Mouse (Mus musculus): ENCODE results near the gene Olfr694.
"Not testable (repeated sequence)": the region's sequence is repeated elsewhere in the genome, so short reads cannot be mapped to it uniquely, and the experiment has no call there.

The Olfr694 gene

GRCm38 (mm10) chr7:106691714-106692113 is at the start of gene Olfr694:
TSS of gene Olfr694 (minus strand) at chr7:106691814.
- no peak for DNase-seq (ENCODE audit: low read depth)

- no peak for DNase-seq (ENCODE audit: low read depth)
Measured at GRCm38 (mm10) chr7:106737028-106737427, 45.4 kb upstream of the Olfr694 start.

- no peak for DNase-seq (ENCODE audit: low read depth)
Measured at GRCm38 (mm10) chr7:106733717-106734116, 42.1 kb upstream of the Olfr694 start.

GRCm38 (mm10) chr7:106725654-106726053 is 34.0 kb upstream of the Olfr694 start:
- not testable (repeated sequence) for DNase-seq (ENCODE audit: low read depth)

- DNase-seq (ENCODE audit: low read depth): no peak
Measured at GRCm38 (mm10) chr7:106716296-106716695, 24.7 kb upstream of the Olfr694 start, which contains the start of gene Olfr695. TSS of gene Olfr695 (minus strand) at chr7:106716396.

GRCm38 (mm10) chr7:106711463-106711862 is 19.8 kb upstream of the Olfr694 start:
- DNase-seq (ENCODE audit: low read depth): no peak

- not testable (repeated sequence) for DNase-seq (ENCODE audit: low read depth)
Measured at GRCm38 (mm10) chr7:106707705-106708104, 16.1 kb upstream of the Olfr694 start.

- no peak for DNase-seq (ENCODE audit: low read depth)
Measured at GRCm38 (mm10) chr7:106696891-106697290, 5.3 kb upstream of the Olfr694 start.

GRCm38 (mm10) chr7:106692976-106693375 is 1.4 kb upstream of the Olfr694 start:
- DNase-seq (ENCODE audit: low read depth): no peak

GRCm38 (mm10) chr7:106685382-106685781 is 6.2 kb downstream of the Olfr694 start:
- no peak for DNase-seq (ENCODE audit: low read depth)

- no peak for DNase-seq (ENCODE audit: low read depth)
Measured at GRCm38 (mm10) chr7:106680484-106680883, 11.1 kb downstream of the Olfr694 start, which contains the start of gene Olfr693. TSS of gene Olfr693 (minus strand) at chr7:106680584.

GRCm38 (mm10) chr7:106652344-106652652 is 39.3 kb downstream of the Olfr694 start:
- no peak for DNase-seq (ENCODE audit: low read depth)

- no peak for DNase-seq (ENCODE audit: low read depth)
Measured at GRCm38 (mm10) chr7:106651555-106652343, 39.9 kb downstream of the Olfr694 start.

GRCm38 (mm10) chr7:106649774-106650173 is 41.8 kb downstream of the Olfr694 start:
- no peak for DNase-seq (ENCODE audit: low read depth)

GRCm38 (mm10) chr7:106645261-106645660 is 46.4 kb downstream of the Olfr694 start:
- no peak for DNase-seq (ENCODE audit: low read depth)

- no peak for DNase-seq (ENCODE audit: low read depth)
Measured at GRCm38 (mm10) chr7:106644222-106644870, 47.3 kb downstream of the Olfr694 start.

- no peak for DNase-seq (ENCODE audit: low read depth)
Measured at GRCm38 (mm10) chr7:106640839-106641238, 50.8 kb downstream of the Olfr694 start.

- no peak for DNase-seq (ENCODE audit: low read depth)
Measured at GRCm38 (mm10) chr7:106635560-106635959, 56.1 kb downstream of the Olfr694 start.
